Mouse (Mus musculus) kidney, embryonic 14.5 days (tissue): ENCODE measurements around the gene Gpr1. TPM values are rescaled to one million over a fixed set of nuclear protein-coding genes. Genes with fewer than 3 reads are reported as not detected.
A peak's percentile ranks its signal among the peaks of the same experiment; 100 is the strongest.

Experiments
- ATAC-seq: fragments of 200-750 bp; cut with Nextera tagmentation; 2 replicates; pipeline ENCODE4 v1.8.0; 2017; ENCODE audit warnings: moderate number of reproducible peaks, mild to moderate bottlenecking, moderate TSS enrichment, moderate library complexity; ENCODE audit not compliant: low FRiP score, low TSS enrichment
- H3K27ac ChIP-seq: fragments of 300-500 bp; sonication (generic); 2 replicates; pipeline ENCODE4 v1.5.1; 2014; ENCODE audit warnings: low read depth, mild to moderate bottlenecking, low read length, moderate library complexity, mixed read lengths
- H3K27me3 ChIP-seq: fragments of 300-500 bp; sonication (generic); 2 replicates; pipeline ENCODE4 v1.6.1; 2014; ENCODE audit warnings: mild to moderate bottlenecking, low read length; ENCODE audit not compliant: control insufficient read depth, insufficient read depth
- H3K36me3 ChIP-seq: fragments of 300-500 bp; sonication (generic); 2 replicates; pipeline ENCODE4 v1.6.1; 2014; ENCODE audit warnings: low read length, mixed read lengths; ENCODE audit not compliant: control insufficient read depth, insufficient read depth
- H3K4me1 ChIP-seq: fragments of 300-500 bp; sonication (generic); 2 replicates; pipeline ENCODE4 v1.6.1; 2014; ENCODE audit warnings: low read length, mixed read lengths; ENCODE audit not compliant: control insufficient read depth, insufficient read depth
- H3K4me2 ChIP-seq: fragments of 300-500 bp; sonication (generic); replicated peaks from 2 replicates; pipeline ENCODE4 v1.6.1; 2014; ENCODE audit warnings: low read depth, mild to moderate bottlenecking, low read length
- H3K4me3 ChIP-seq: fragments of 300-500 bp; sonication (generic); 2 replicates; pipeline ENCODE4 v1.5.1; 2014; ENCODE audit warnings: mild to moderate bottlenecking, low read length
- H3K9ac ChIP-seq: fragments of 300-500 bp; sonication (generic); 2 replicates; pipeline ENCODE4 v1.6.1; 2014; ENCODE audit warnings: low read depth, mild to moderate bottlenecking, low read length, moderate library complexity
- H3K9me3 ChIP-seq: fragments of 300-500 bp; sonication (generic); 2 replicates; pipeline ENCODE4 v1.6.1; 2016; ENCODE audit warnings: low read length; ENCODE audit not compliant: control insufficient read depth
- WGBS: fragments of 180-500 bp; shearing (Covaris S2); extraction: QIAGEN DNeasy Blood & Tissue Kit; methylation state at CpG from one replicate; pipeline ENCODE4 v1.1.7; 2014; 5-methylcytosine and 5-hydroxymethylcytosine counted together
- polyA plus RNA-seq: library from polyadenylated mRNA; unstranded; fragments of >200 nt; fragmentation: Nextera tagmentation; extraction: Ambion mirVana; gene quantifications from 2 replicates; pipeline ENCODE4 v1.2.1, GENCODE M21; 2014

Gene Gpr1
- 0.10 and 0.28 TPM in 2 replicates for polyA plus RNA-seq

- ATAC-seq = no peak
- Histone ChIP-seq H3K36me3 (no peaks in the 10 kb centered on the region), H3K27me3 (no peaks in the 10 kb centered on the region), H3K4me1 (no peaks in the 10 kb centered on the region), H3K9ac (no peak within 1 kb of the TSS), H3K4me2 (no peak within 1 kb of the TSS; the same call in 1 of the 2 replicates), H3K27ac (no peak within 1 kb of the TSS), H3K9me3 (no peaks in the 10 kb centered on the region), H3K4me3 (0 out of 2 replicates have a peak within 1 kb of the TSS, but pooled peaks have one; percentile 1)
- 46% methylated on average over 3 of the region's 3 CpGs for whole genome bisulfite sequencing
Measured at GRCm38 (mm10) chr1:63214271-63214558, at the start of gene Gpr1. Gpr1 (minus strand) TSS chr1:63214543.

GRCm38 (mm10) chr1:63263671-63264070, 49.3 kb upstream of the Gpr1 start:
- no peak overlapping the region for H3K27ac ChIP-seq
- 41% methylated on average over 11 of the region's 11 CpGs for WGBS
- H3K4me1 ChIP-seq = no peaks in the 10 kb centered on the region
- no peak overlapping the region for H3K4me3 ChIP-seq
- ATAC-seq = no peak
- H3K27me3 ChIP-seq = peaks cover 62% of the 10 kb centered on the region
- H3K9ac ChIP-seq = no peak overlapping the region
- H3K9me3 ChIP-seq = no peaks in the 10 kb centered on the region
- no peaks in the 10 kb centered on the region for H3K36me3 ChIP-seq
- H3K4me2 ChIP-seq = no peak overlapping the region

- Histone ChIP-seq H3K27me3 (peaks cover 74% of the 10 kb centered on the region), H3K36me3 (no peaks in the 10 kb centered on the region), H3K4me1 (no peaks in the 10 kb centered on the region), H3K9me3 (no peaks in the 10 kb centered on the region), H3K4me2 (no peak overlapping the region), H3K9ac (no peak overlapping the region), H3K27ac (no peak overlapping the region), H3K4me3 (no peak overlapping the region)
- 48% methylated on average over 17 of the region's 17 CpGs for WGBS
- ATAC-seq = no peak
Measured at GRCm38 (mm10) chr1:63261041-63261590, 46.8 kb upstream of the Gpr1 start.

GRCm38 (mm10) chr1:63260742-63261033, 46.3 kb upstream of the Gpr1 start:
- Histone ChIP-seq H3K9ac (no peak overlapping the region), H3K27me3 (peaks cover 78% of the 10 kb centered on the region), H3K4me1 (no peaks in the 10 kb centered on the region), H3K27ac (no peak overlapping the region), H3K36me3 (no peaks in the 10 kb centered on the region), H3K4me3 (no peak overlapping the region), H3K4me2 (no peak overlapping the region), H3K9me3 (no peaks in the 10 kb centered on the region)
- no peak for ATAC-seq
- 42% methylated on average over 5 of the region's 5 CpGs for WGBS

GRCm38 (mm10) chr1:63259916-63260741, 45.8 kb upstream of the Gpr1 start:
- 45% methylated on average over 17 of the region's 17 CpGs for WGBS
- H3K36me3 ChIP-seq = no peaks in the 10 kb centered on the region
- no peaks in the 10 kb centered on the region for H3K4me1 ChIP-seq
- H3K4me3 ChIP-seq = no peak overlapping the region
- H3K9ac ChIP-seq = no peak overlapping the region
- H3K9me3 ChIP-seq = no peaks in the 10 kb centered on the region
- H3K4me2 ChIP-seq = no peak overlapping the region
- no peak for ATAC-seq
- H3K27ac ChIP-seq = no peak overlapping the region
- H3K27me3 ChIP-seq = peaks cover 78% of the 10 kb centered on the region

GRCm38 (mm10) chr1:63259271-63259830, 45.0 kb upstream of the Gpr1 start:
- Histone ChIP-seq H3K9ac (no peak overlapping the region), H3K36me3 (no peaks in the 10 kb centered on the region), H3K4me3 (no peak overlapping the region), H3K9me3 (no peaks in the 10 kb centered on the region), H3K4me2 (no peak overlapping the region), H3K4me1 (no peaks in the 10 kb centered on the region), H3K27ac (no peak overlapping the region), H3K27me3 (peaks cover 78% of the 10 kb centered on the region)
- no peak for ATAC-seq
- WGBS = 46% methylated on average over 11 of the region's 11 CpGs

- H3K4me3 ChIP-seq = no peak overlapping the region
- 38% methylated on average over 2 of the region's 2 CpGs for WGBS
- peaks cover 74% of the 10 kb centered on the region for H3K27me3 ChIP-seq
- H3K9me3 ChIP-seq = no peaks in the 10 kb centered on the region
- no peaks in the 10 kb centered on the region for H3K36me3 ChIP-seq
- no peak overlapping the region for H3K9ac ChIP-seq
- H3K27ac ChIP-seq = no peak overlapping the region
- H3K4me1 ChIP-seq = no peaks in the 10 kb centered on the region
- H3K4me2 ChIP-seq = no peak overlapping the region
- no peak for ATAC-seq
Measured at GRCm38 (mm10) chr1:63258501-63258900, 44.2 kb upstream of the Gpr1 start.

GRCm38 (mm10) chr1:63256083-63256482, 41.7 kb upstream of the Gpr1 start:
- no peaks in the 10 kb centered on the region for H3K4me1 ChIP-seq
- 33% methylated on average over 5 of the region's 5 CpGs for WGBS
- H3K27me3 ChIP-seq = peaks cover 86% of the 10 kb centered on the region
- H3K4me2 ChIP-seq = no peak overlapping the region
- no peak overlapping the region for H3K9ac ChIP-seq
- H3K27ac ChIP-seq = no peak overlapping the region
- no peak for ATAC-seq
- no peaks in the 10 kb centered on the region for H3K9me3 ChIP-seq
- H3K36me3 ChIP-seq = no peaks in the 10 kb centered on the region
- no peak overlapping the region for H3K4me3 ChIP-seq

- no peak for ATAC-seq
- Histone ChIP-seq H3K27me3 (peaks cover 78% of the 10 kb centered on the region), H3K4me2 (no peak overlapping the region), H3K9me3 (no peaks in the 10 kb centered on the region), H3K9ac (no peak overlapping the region), H3K4me1 (no peaks in the 10 kb centered on the region), H3K27ac (no peak overlapping the region), H3K36me3 (no peaks in the 10 kb centered on the region), H3K4me3 (no peak overlapping the region)
- 31% methylated on average over 4 of the region's 4 CpGs for WGBS
Measured at GRCm38 (mm10) chr1:63255101-63255500, 40.8 kb upstream of the Gpr1 start.
